Mouse (Mus musculus): ENCODE measurements at regions not wholly inside any gene's neighbourhood (a gene's known extent, or its start where the extent isn't known, plus 50 kb on each side); places are given as distances from the start of the nearest gene placed in this dataset.

DNA sequence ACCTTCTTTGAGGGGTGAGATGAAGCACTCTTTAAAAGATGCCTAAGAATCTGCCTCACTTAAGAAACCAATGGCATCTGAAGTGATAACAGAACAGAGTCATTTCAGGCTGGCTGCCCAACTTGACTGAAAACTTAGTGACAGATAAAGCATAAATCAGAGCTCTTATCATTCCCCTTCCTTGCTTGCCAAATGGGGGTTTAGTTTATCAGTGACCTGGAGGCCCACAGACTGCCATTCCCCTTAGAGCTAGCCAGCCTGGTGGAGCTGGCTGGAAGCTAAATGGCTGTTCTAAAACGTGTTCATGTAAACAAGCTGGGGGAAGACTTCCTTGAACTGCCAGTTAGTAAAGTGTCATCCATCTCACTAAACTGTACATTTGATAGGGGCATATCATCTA is 373.8 kb downstream of the Fbxo8 start:
- TF ChIP-seq CTCF (IDR thresholded peaks at IDR 0.05; ENCODE audit: control insufficient read depth, insufficient read depth, insufficient replicate concordance, low read depth, low read length) (no peak), POLR2A (IDR thresholded peaks at IDR 0.05; ENCODE audit: control insufficient read depth, low read depth, low read length) (no peak)
